Mouse (Mus musculus) 3134 (cell line): ENCODE data around the gene Exosc10.

Experiments used
- DNase-seq: peaks from one replicate; pipeline ENCODE4 v3.0.0-alpha.2; 2011; ENCODE audit warnings: low spot score; ENCODE audit not compliant: insufficient read length; ENCODE audit errors: extremely low read depth

Gene Exosc10

GRCm38 (mm10) chr4:148570138-148570537, 11.9 kb downstream of the Exosc10 start:
- no peak for DNase-seq

- DNase-seq: no peak
Observed at GRCm38 (mm10) chr4:148570693-148571295, 12.6 kb downstream of the Exosc10 start.

GRCm38 (mm10) chr4:148573222-148573621, 15.0 kb downstream of the Exosc10 start:
- no peak for DNase-seq

- DNase-seq: no peak
Observed at GRCm38 (mm10) chr4:148580765-148581164, 22.5 kb downstream of the Exosc10 start.

- DNase-seq: no peak
Observed at GRCm38 (mm10) chr4:148581422-148581821, 23.2 kb downstream of the Exosc10 start.

GRCm38 (mm10) chr4:148583257-148583656, 25.0 kb downstream of the Exosc10 start:
- no peak for DNase-seq

- no peak for DNase-seq
Observed at GRCm38 (mm10) chr4:148586648-148587047, 28.4 kb downstream of the Exosc10 start.

GRCm38 (mm10) chr4:148588793-148589192, 30.6 kb downstream of the Exosc10 start:
- DNase-seq: no peak

GRCm38 (mm10) chr4:148589565-148589964, 31.3 kb downstream of the Exosc10 start:
- no peak for DNase-seq

GRCm38 (mm10) chr4:148590421-148591170, 32.4 kb downstream of the Exosc10 start:
- DNase-seq: peak; percentile 41

- peak; percentile 94 for DNase-seq
Observed at GRCm38 (mm10) chr4:148591171-148591630, 33.0 kb downstream of the Exosc10 start, which contains the start of gene Srm. Gene Srm (plus strand): TSS chr4:148591503.

GRCm38 (mm10) chr4:148591637-148592380, 33.6 kb downstream of the Exosc10 start:
- peak; percentile 64 for DNase-seq

GRCm38 (mm10) chr4:148593996-148594395, 35.8 kb downstream of the Exosc10 start:
- DNase-seq: no peak

GRCm38 (mm10) chr4:148595916-148596315, 37.7 kb downstream of the Exosc10 start:
- DNase-seq: no peak

- DNase-seq: no peak
Observed at GRCm38 (mm10) chr4:148596731-148597130, 38.5 kb downstream of the Exosc10 start.

- DNase-seq: no peak
Observed at GRCm38 (mm10) chr4:148598826-148599225, 40.6 kb downstream of the Exosc10 start.

- DNase-seq: no peak
Observed at GRCm38 (mm10) chr4:148600316-148600715, 42.1 kb downstream of the Exosc10 start.

GRCm38 (mm10) chr4:148601871-148602270, 43.6 kb downstream of the Exosc10 start:
- DNase-seq: no peak

GRCm38 (mm10) chr4:148602357-148603120, 44.3 kb downstream of the Exosc10 start, which contains the start of gene Masp2:
Gene Masp2 (plus strand): TSS chr4:148602554.
- no peak for DNase-seq

GRCm38 (mm10) chr4:148603376-148604139, 45.3 kb downstream of the Exosc10 start:
- DNase-seq: no peak
